Mouse (Mus musculus): ENCODE results near the gene N4bp3. TPM values are rescaled to one million over a fixed set of nuclear protein-coding genes. Genes with fewer than 3 reads are reported as not detected.

Gene N4bp3
- total RNA-seq, 2 experiments from 2014 or later: 11.4 to 12.1 TPM

DNA sequence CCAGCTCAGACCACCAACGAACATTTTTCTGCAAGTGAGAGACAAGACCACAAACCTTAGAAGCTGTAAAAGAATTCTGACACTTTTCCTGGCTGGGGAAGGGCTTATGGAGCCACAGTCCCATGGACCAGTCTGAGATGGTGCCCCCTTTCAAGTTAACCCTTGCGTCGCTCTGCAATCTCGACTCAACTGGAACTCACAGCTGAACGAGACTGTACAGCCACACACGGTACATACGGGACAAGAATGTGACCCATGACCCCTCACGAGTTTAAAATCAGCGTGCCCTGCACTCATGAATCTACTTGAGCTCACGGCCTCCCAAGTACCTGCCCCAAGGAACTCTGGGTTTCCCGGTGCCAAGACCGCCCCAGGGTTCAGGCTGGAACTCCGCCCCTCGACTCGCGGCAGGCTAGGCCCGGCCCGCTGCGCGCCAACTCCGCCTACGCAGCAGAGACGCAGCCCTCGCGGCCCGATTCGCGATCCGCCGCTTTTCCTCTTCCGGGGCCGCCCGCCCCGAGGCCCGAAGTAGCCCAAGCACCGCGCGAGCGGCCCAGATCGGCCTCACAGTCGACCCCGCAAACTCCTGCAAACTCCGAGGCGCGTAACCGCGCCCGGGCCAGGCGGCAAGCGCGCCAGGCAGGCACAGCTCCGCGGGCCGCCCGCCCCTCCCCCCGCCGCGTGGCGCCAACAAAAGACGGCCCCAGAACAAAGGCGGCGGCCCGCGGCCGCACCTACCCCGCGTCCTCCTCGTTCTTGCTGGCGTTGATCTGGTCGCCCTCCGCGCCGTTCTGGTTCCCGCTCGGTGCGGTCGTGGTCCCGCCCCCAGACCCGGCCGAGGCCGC lies 44.8 kb downstream of the N4bp3 start:
- DNase-seq (ENCODE audit: low spot score in 2 of 2): peak; percentile 77 to 83

DNA sequence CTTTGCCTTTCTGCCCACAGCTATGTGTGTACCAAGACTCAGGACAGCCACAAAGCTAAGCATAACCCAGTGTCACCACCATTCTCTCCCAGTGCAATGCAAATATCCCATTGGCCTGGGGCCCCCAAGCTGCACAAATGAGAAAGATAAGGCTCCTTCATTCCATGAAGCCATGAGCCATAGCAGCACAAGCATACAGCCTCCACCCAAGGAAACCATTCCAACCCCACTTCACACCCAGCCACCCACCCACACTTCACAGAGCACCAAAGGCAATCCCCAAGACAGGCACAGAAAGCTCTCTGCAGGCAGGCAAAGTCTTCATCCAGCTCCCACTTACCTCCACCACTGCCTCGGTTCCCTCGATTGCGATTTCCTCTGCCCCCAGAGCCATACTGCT lies 48.4 kb downstream of the N4bp3 start:
- no peak for DNase-seq (ENCODE audit: low spot score in 2 of 2)

DNA sequence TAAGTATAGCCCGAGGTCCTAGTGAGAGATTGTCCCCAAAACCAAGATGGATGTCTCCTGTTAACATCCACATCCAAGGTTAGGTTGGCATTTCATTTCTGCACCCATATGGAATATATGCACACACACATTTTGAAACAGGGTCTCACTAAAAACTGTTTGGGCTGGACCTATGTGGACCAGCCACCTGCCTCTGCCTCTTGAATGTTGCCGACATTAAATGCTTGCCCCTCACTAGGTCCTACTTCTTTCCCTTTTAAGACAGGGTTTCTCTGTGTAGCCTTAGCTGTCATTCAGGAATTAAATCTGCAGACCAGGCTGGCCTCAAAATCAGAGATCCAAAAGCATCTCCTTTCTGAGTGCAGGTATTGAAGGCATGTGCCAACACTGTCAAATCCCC lies 53.1 kb downstream of the N4bp3 start:
- DNase-seq (ENCODE audit: low spot score in 2 of 2): no peak

DNA sequence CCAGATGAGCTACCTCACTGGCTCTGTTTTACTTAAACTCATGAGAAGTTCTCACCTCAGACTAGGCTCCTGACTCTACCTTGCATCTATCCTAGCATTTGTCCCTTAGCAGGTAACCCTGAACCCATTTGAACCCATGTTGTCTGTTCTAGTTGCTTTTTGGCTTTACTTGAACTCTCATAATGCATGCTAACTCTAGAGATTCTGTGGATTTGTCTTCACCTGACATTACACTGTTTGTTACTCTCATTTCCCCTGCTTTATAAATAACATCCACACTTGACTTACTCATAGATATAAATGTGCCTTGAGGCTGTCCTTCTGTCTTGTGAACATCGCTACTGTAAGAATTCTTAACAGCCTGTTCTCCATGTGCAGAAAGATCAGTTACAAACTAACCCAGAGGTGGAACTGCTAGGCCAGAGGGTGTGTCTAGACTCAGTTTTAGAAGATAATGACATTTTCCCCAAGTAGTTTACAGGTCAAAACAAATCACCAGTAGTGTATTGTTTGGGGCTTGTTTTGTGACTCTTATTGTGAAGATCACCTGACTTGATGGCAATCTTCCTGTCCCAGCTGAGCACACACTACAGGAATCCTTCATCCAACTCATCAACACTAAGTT lies 55.1 kb downstream of the N4bp3 start:
- DNase-seq (ENCODE audit: low spot score in 2 of 2): no peak

DNA sequence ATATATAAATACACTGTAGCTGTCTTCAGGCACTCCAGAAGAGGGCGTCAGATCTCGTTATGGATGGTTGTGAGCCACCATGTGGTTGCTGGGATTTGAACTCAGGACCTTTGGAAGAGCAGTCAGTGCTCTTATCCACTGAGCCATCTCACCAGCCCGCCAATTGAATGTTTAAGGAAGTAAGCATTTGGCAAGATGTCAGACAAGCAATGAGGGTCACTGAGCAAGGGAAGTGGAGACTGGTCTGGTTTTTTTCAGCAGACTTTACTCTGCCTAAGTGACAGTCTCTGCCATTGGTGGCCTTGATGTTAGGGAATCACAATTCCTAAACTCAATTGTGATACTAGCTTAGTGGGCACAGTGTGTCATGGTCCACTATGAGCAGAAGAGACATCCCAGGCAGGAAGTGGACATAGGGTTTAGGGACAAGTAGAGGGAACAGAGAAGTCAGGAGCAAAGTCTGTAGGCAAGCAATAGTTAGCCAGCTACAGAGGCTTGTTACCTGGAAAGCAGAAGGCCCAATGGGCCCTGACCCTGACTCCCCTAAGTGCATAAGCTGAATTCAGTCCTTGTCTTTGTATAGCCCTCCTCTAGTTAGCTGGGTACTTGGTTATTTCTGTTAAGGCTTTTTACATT lies 55.8 kb downstream of the N4bp3 start:
- DNase-seq (ENCODE audit: low spot score in 2 of 2): no peak

DNA sequence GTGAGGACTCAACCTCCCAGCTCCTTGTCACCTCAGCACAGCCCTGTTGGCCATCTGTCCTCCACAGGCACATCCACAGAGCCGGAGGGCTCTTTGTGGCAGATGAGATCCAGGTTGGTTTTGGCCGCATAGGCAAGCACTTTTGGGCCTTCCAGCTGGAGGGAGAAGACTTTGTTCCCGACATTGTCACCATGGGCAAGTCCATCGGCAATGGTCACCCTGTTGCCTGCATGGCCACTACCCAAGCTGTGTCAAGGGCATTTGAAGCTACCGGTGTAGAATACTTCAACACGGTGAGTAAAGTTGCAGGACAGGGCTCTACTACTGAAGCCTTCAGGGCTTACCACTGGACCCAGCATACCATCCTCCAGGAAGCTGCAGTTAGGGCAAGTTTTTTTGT lies 56.8 kb downstream of the N4bp3 start:
- DNase-seq (ENCODE audit: low spot score in 2 of 2): no peak

DNA sequence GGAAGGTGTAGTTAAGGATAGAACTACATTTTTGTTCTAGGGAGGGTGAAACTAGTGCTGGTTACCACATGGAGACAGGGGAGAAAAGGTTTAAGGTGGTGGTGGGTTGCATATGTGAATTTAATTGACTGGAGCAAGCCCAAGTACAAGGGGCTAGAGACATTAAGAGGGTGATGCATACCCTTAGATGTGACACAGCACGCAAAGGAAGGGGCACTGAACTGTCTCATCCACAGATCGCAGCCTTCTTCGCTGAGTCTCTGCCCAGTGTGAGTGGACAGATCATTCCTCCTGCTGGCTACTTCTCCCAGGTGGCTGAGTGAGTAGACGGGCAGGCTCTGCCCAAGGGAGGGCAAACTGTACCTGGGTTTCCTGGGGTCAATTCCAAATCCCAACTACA lies 57.3 kb downstream of the N4bp3 start:
- no peak for DNase-seq (ENCODE audit: low spot score in 2 of 2)

Other genes with a start within 250 kb of the N4bp3 start
- gene Phykpl, start 66.1 kb downstream of the N4bp3 start, total RNA-seq (2021): 10 to 100 TPM in 1 of 2 experiments, 1 to 10 TPM in 1; 9.1 to 11.7 TPM
- gene Hnrnpab, start 44.0 kb downstream of the N4bp3 start, total RNA-seq (2021): 100 to 1,000 TPM; 166 to 174 TPM
- gene Nhp2, start 31.1 kb downstream of the N4bp3 start, total RNA-seq (2021): 10 to 100 TPM; 50.1 to 53.0 TPM
- gene Rmnd5b, start 14.9 kb downstream of the N4bp3 start, total RNA-seq (2021): 10 to 100 TPM; 60.5 to 65.1 TPM
- 1 to 10 TPM in 1 of 2 experiments, under 1 TPM in 1; 0.88 to 1.3 TPM for gene D930048N14Rik, start 112 bp upstream of the N4bp3 start, total RNA-seq (2021)
- gene 0610009B22Rik, start 38.0 kb upstream of the N4bp3 start, total RNA-seq (2021): 10 to 100 TPM; 32.6 to 37.7 TPM
- gene Sec24a, start 112.8 kb upstream of the N4bp3 start, total RNA-seq (2021): 10 to 100 TPM; 23.1 to 23.7 TPM
- 10 to 100 TPM; 71.8 to 74.5 TPM for gene Sar1b, start 112.8 kb upstream of the N4bp3 start, total RNA-seq (2021)
- gene Jade2, start 206.8 kb upstream of the N4bp3 start, total RNA-seq (2021): 10 to 100 TPM; 14.5 to 15.0 TPM

Measured in layer of hippocampus, postnatal 14 days (tissue).